Comparison of ENCODE assay signal across 10 mouse cellular contexts in the genomic region with DNA sequence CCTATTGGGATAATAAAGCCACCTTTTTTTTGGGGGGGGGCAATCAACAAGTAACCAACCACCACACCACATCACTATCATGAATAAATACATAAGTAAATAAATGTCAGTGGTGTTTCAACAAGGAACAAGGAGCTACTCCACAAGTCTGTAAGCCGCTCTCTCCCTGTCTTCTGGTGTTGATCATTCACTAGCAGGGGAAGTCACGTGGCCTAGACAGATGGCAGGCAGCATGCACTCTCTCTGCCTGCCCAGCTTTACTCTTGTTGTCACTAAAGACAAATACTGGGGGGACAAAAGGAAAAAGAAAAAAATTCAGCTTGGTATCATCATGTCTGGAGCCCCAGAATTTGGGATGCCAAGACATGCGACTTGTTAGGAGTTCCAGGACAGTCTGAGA. TPM values are rescaled to one million over a fixed set of nuclear protein-coding genes. Genes with fewer than 3 reads are reported as not detected.
DNase-seq lines count a peak whose midpoint lies in the region; ATAC-seq lines count a peak whose summit lies in the region.
"Had no signal": no experiment of that assay in that cellular context is flagged by ENCODE, and none has a peak within 500 bp of the region (broad histone marks: within the 10 kb centered on the region; RNA-seq: fewer than 3 reads in every experiment).

No protein-coding gene starts in this region.

- H3K4me1 ChIP-seq in kidney, embryonic 16.5 days (ENCODE audit: insufficient read depth, low read length) = peaks cover 15% of the 10 kb centered on the region

- WGBS in kidney, embryonic 16.5 days = 65% methylated on average over 3 of the region's 3 CpGs

- intact Hi-C loops in left cerebral cortex, postnatal 4 days (cut with DNase I) = no loop called here

- no peaks in the 10 kb centered on the region for H3K27me3 ChIP-seq in kidney, embryonic 16.5 days (ENCODE audit: insufficient read depth, low read length)
- H3K27me3 ChIP-seq: hindbrain, embryonic 15.5 days had no signal

- no peaks in the 10 kb centered on the region for H3K9me3 ChIP-seq in kidney, embryonic 16.5 days (ENCODE audit: low read length)
- H3K9me3 ChIP-seq: hindbrain, embryonic 15.5 days; liver, embryonic 13.5 days had no signal

- H3K4me2 ChIP-seq in kidney, embryonic 16.5 days (replicated peaks; ENCODE audit: low read depth, low read length) = no peak overlapping the region
- H3K4me2 ChIP-seq: hindbrain, embryonic 15.5 days; liver, embryonic 13.5 days had no signal

- H3K4me3 ChIP-seq in kidney, embryonic 16.5 days (ENCODE audit: low read length) = no peak overlapping the region
- H3K4me3 ChIP-seq: hindbrain, embryonic 15.5 days; liver, embryonic 13.5 days had no signal

- H3K36me3 ChIP-seq in kidney, embryonic 16.5 days (ENCODE audit: insufficient read depth, low read length) = no peaks in the 10 kb centered on the region
- H3K36me3 ChIP-seq: hindbrain, embryonic 15.5 days; liver, embryonic 13.5 days had no signal

- H3K27ac ChIP-seq in kidney, embryonic 16.5 days (ENCODE audit: low read length) = no peak overlapping the region
- H3K27ac ChIP-seq: hindbrain, embryonic 15.5 days; liver, embryonic 13.5 days; macrophage had no signal

- peak; percentile 63 for DNase-seq in left cerebral cortex, postnatal 4 days
- no peak for DNase-seq in left cerebral cortex, adult 18-20 months (ENCODE audit: low spot score in 2 of 2)
- peak; percentile 93 for DNase-seq in brain, adult 2 months (ENCODE audit: low read depth, low spot score)
- DNase-seq in cerebellum, adult 18-20 months = peak; percentile 77 to 90
- no peak for DNase-seq in frontal cortex, postnatal 14 days (ENCODE audit: low spot score in 2 of 2)
- no peak for DNase-seq in testis, postnatal 10 days (ENCODE audit: low spot score)
- DNase-seq: liver, embryonic 13.5 days had no signal

- 0 out of 2 replicates have a peak overlapping the region, but pooled peaks have one; percentile 42 for H3K9ac ChIP-seq in kidney, embryonic 16.5 days (replicated peaks; ENCODE audit: low read length)
- H3K9ac ChIP-seq: hindbrain, embryonic 15.5 days; liver, embryonic 13.5 days had no signal

- no peak for ATAC-seq in kidney, embryonic 16.5 days (ENCODE audit: low FRiP score, low TSS enrichment)

RNA-seq across cellular contexts. Expression of a gene that starts 2.9 kb away (rescaled TPM):
- total RNA-seq in left cerebral cortex, postnatal 4 days (2021) = 10 to 100 TPM; 48.3 to 55.2 TPM
- 10 to 100 TPM; 46.1 to 57.0 TPM for total RNA-seq in left cerebral cortex, adult 18-20 months (2021)
- polyA plus RNA-seq in kidney, embryonic 16.5 days (2015; fragmentation: Nextera tagmentation; extraction: Ambion mirVana) = 44.2 and 48.3 TPM in 2 replicates

RNA-seq across cellular contexts. Expression of a gene that starts 25.5 kb away (rescaled TPM):
- total RNA-seq in left cerebral cortex, postnatal 4 days (2021) = 10 to 100 TPM; 21.7 to 22.2 TPM
- total RNA-seq in left cerebral cortex, adult 18-20 months (2021) = 10 to 100 TPM; 34.4 to 36.6 TPM
- polyA plus RNA-seq in kidney, embryonic 16.5 days (2015; fragmentation: Nextera tagmentation; extraction: Ambion mirVana) = 9.5 and 12.2 TPM in 2 replicates

Comparison
In these comparisons a context has a peak if more than half of its experiments do, and no peak if none do; other contexts are left out.
1. DNase-seq: peak in left cerebral cortex, postnatal 4 days (single experiment), brain, adult 2 months (single experiment) and cerebellum, adult 18-20 months (2 of 2); none in left cerebral cortex, adult 18-20 months (0 of 2), frontal cortex, postnatal 14 days (0 of 2) and testis, postnatal 10 days (single experiment).